Mouse (Mus musculus): ENCODE data around the gene Aak1.
A peak's percentile ranks its signal among the peaks of the same experiment; 100 is the strongest.

Aak1 gene

GRCm38 (mm10) chr6:86848915-86849644, at the start of gene Aak1:
TSS of gene Aak1 (plus strand) at chr6:86849517.
- peak; percentile 94 for DNase-seq

- DNase-seq = no peak
Measured at GRCm38 (mm10) chr6:86800467-86800866, 48.9 kb upstream of the Aak1 start.

GRCm38 (mm10) chr6:86801431-86801830, 47.9 kb upstream of the Aak1 start:
- DNase-seq = peak; percentile 19

DNA sequence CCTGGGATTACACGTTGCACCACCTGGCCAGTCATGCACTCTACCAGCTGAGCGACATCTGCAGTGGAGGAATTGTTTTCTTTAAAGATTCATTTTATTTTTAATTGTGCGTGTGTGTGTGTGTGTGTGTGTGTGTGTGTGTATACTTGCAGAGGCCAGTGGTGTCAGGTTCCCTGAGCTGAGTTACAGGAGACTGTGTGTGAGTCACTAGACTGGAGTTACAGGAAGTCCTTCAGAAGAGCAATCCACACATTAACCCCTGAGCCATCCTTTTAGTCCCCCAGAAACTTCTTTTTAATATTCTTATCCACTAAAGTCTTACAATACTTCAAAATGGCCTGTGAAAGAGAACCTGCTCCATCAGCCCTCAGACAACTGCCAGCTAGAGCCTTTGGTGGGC, 44.7 kb upstream of the Aak1 start:
- DNase-seq = no peak

DNA sequence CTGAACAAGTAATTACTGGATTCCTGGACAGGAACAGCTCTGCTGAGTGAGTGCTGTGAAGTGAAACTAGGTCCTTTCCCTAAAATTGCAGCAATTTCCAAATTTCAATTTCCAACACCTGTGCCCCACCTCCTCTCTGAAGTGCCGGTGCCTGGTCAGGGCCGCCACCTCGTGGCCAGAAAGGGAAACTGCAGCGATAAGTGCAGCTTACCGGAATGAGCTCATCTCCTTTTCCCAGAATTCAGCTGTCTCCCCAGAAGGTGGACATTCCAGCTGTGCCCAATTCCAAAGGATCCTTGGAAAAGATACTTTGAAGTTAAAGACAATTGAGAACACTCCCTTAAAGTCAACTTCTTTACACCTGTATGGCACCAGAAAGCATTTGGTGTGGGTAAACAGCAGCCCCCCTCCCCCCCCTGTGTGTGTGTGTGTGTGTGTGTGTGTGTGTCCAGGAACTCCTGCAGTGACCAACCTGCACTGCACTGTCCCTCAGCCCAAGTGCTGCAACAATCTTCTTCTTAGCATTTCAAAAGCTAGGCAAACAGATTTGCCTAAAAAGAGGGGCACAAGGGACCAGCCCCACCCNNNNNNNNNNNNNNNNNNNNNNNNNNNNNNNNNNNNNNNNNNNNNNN, 42.7 kb upstream of the Aak1 start:
- DNase-seq = peak; percentile 72

- no peak for DNase-seq
Measured at GRCm38 (mm10) chr6:86812919-86813318, 36.4 kb upstream of the Aak1 start.

DNA sequence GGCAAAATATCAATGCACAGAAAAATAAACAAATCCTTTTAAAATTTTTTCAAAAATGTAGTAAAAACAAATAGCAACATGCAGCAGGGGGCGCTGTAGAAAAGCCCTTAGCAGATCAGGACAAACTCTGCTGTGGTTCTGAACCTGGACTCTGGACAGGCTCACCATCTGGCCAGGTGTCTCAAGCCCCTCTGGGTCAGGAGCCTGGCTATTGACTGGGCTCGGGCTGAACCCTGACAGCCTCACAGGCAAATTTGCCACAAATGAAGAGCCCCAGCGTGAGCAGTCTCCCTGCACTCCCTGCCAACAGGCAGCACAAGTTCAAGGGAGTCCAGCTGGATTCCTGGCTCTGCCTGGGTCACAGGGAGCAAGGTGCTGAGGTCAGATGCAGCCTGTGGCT, 36.0 kb upstream of the Aak1 start:
- peak; percentile 48 for DNase-seq

- peak; percentile 6 for DNase-seq
Measured at GRCm38 (mm10) chr6:86814926-86815325, 34.4 kb upstream of the Aak1 start.

DNA sequence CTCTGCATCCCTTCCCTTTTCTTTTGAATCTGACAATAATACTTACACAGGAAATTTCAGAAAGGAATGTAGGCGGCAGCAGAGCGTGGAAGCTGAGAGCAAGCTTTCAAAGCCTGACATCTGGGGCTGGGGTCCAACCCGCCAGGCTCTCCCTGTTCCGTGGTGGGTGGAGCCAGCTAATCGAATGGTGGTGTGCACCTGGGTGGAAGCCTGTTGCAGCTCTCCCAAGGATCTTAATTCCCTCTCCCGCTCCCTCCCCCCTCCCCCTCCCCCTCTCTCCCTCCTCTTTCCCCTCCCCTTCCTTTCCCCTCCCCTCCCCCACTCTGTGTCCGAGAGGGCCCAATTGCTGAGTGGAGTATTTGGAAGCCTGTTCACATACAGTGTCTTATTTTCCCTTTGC, 33.9 kb upstream of the Aak1 start:
- DNase-seq = peak; percentile 31

DNA sequence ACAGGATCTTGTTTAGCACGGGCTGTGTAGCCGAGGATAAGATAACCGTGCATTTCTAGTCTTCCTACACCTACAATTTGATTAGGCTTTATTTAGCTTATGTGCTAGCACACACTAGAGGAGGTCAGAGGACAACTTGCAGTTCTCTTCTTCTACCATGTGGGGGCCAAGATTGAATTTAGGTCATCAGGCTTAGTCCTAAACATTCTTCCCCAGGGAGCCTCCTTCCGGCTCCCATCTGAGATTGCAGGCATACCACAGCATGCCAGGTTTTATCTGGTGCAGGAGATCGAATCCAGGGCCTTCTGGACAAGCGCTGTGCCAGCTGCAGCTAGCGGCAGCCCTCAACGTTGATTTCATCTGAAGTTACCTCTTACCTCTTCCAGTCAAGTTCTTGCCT, 32.7 kb upstream of the Aak1 start:
- DNase-seq = peak; percentile 85

DNA sequence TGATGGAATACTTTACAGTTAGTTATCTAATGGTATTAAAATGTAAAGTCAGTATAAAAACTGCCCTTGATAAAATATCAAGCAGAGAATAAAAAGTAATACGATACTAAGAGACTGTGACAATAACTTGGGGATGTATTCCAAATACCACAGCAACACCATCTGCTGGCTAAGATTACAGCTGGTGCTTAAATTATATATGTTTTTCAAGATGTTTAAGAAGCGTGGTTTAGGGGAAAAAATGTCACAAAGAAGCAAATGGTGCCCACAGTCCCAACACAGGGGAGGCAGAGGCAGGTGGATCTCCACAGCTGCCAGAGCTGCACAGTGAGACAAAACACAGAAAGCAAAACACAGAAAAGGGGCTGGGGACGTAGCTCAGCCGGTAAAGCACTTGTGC, 30.4 kb upstream of the Aak1 start:
- no peak for DNase-seq

- no peak for DNase-seq
Measured at GRCm38 (mm10) chr6:86819926-86820325, 29.4 kb upstream of the Aak1 start.

GRCm38 (mm10) chr6:86820690-86821089, 28.6 kb upstream of the Aak1 start:
- peak; percentile 39 for DNase-seq

- DNase-seq = peak; percentile 64
Measured at GRCm38 (mm10) chr6:86822285-86823050, 26.8 kb upstream of the Aak1 start.

DNA sequence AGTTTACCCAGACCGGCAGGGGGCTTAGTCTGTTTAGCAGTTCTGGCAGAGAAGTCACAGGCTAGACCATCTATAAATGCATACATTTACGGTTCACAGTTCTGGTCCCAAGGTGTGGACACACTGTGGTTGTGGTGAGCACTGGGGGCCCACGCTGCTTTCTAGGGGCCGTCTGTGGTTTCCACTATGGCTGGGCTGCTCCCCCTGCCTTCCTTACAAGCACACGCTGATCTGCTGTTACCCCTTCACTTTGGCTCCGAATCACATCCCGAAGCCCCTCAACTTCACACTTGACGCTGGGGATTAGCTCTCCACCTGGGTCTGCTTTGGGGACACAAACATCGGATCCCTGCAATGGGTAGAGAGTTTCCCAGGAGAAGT, 26.3 kb upstream of the Aak1 start:
- DNase-seq = peak; percentile 7

DNA sequence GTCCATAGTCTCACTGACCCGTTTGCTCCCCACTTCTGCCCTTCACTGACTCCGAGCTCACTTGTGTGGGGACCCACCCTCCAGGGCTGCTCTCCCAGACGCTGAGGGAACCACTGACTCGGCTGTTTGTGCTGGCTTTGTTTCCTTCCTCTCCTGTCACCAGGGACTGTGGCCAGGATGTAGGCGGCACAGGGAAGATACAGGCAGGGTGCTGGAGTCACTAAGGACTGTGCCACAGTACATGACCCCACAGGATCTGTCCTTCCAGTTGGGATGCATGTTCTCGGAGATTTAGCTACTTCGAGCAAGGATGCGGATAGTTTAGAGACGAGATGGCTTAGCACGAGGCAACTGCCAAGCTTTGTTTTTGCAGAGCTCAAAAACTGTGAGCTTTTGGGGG, 25.5 kb upstream of the Aak1 start:
- DNase-seq = peak; percentile 12

- no peak for DNase-seq
Measured at GRCm38 (mm10) chr6:86824401-86824800, 24.9 kb upstream of the Aak1 start.

GRCm38 (mm10) chr6:86827432-86827831, 21.9 kb upstream of the Aak1 start:
- DNase-seq = no peak

DNA sequence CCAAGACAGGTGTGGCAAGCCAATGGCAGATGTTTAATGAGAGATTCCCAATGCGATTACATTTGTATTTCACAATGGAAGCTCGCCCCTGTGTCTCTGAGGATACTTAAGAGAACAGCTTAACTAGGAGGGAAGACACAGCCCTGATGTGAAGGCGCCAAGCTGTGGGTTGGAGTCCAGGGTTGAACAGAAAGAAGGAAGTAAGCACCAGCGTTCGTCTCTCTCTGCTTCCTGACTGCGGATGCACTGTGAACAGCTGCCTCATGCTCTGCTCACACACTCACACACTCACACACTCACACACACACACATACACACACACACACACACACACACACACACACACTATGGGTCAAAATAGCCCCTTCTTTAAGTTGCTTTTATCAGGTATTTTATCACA, 19.5 kb upstream of the Aak1 start:
- DNase-seq = no peak

- no peak for DNase-seq
Measured at GRCm38 (mm10) chr6:86830738-86831500, 18.4 kb upstream of the Aak1 start.

DNA sequence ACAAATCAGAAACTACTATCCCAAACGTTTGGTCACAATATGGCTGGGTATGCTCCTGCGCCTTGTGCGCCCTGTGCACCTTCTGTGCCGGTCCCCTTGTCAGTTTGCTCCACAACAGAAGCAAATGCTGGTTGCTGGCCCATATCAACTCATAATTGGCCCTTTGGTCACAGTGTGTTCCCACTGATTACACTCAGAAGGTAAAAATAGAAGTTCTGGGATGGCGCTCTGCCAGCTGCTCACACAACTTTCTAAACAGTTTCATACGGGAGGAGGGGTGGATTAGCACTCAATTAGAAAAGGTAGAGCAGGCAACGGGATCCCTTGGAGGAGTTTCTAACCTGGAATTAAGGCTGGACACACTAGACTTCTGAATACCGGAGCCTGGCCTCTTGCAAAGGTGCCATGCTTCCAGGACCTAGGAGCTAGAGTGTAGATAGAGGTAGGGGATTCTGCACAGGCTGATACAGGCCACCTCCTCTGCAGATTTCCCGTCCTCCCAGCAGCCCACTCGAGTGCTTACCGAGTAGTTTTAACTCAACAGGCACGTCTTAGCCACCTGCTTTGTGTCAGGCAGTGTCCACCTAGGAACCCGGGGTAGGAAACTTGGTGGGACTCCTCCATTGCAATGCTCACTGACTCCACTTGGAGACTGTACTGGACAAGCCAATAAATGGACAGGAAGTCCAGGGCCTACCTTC, 16.4 kb upstream of the Aak1 start:
- DNase-seq = no peak

DNA sequence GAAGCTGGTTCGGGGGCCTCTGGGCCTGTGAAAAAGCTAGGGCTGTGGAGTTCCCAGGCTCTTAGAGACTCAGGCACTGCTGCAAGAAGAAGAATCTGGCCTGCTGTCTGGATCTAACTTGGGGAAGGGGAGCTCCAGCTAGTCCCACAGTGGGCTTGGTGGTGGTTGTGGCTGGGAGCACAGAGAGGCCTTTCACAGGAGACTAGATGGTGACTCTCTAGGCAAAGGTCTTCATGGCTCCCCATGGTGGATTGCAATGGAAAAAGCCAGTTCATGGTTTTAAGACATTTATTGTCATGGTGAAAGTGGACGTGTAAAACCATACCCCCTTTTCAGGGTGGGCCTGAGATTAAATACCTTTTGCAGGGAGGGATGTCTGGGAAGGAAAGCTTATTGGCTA, 10.2 kb upstream of the Aak1 start:
- DNase-seq = no peak

GRCm38 (mm10) chr6:86841949-86842348, 7.4 kb upstream of the Aak1 start:
- no peak for DNase-seq
